Mouse (Mus musculus) heart, adult 9 months (tissue): ENCODE results near the gene Olfr767.
"Not testable (repeated sequence)": the region's sequence is repeated elsewhere in the genome, so short reads cannot be mapped to it uniquely, and the experiment has no call there.

Experiments used
- DNase-seq, 2 experiments: peaks; one replicate each; pipeline ENCODE4 v3.0.0; 2022; ENCODE audit warnings: low spot score in 2 of 2

Gene Olfr767

GRCm38 (mm10) chr10:129082810-129083209 lies at the start of gene Olfr767:
Olfr767 (minus strand) TSS chr10:129082910.
- DNase-seq, result not testable (repeated sequence)

- no peak for DNase-seq
Observed at GRCm38 (mm10) chr10:129117761-129118160, 35.1 kb upstream of the Olfr767 start, which contains the start of gene Olfr769. Olfr769 (minus strand) TSS chr10:129117861.

GRCm38 (mm10) chr10:129115146-129115545 lies 32.4 kb upstream of the Olfr767 start:
- no peak for DNase-seq

GRCm38 (mm10) chr10:129101231-129101630 lies 18.5 kb upstream of the Olfr767 start:
- no peak for DNase-seq

- DNase-seq, result no peak
Observed at GRCm38 (mm10) chr10:129099275-129099674, 16.6 kb upstream of the Olfr767 start, which contains the start of gene Olfr768. Olfr768 (minus strand) TSS chr10:129099375.

GRCm38 (mm10) chr10:129068877-129069276 lies 13.8 kb downstream of the Olfr767 start, which contains the start of gene Olfr766-ps1:
Olfr766-ps1 (minus strand) TSS chr10:129068977.
- DNase-seq, result no peak

- DNase-seq, result not testable (repeated sequence)
Observed at GRCm38 (mm10) chr10:129049898-129050297, 32.8 kb downstream of the Olfr767 start, which contains the start of gene Olfr765. Olfr765 (minus strand) TSS chr10:129049998.

- DNase-seq, result no peak
Observed at GRCm38 (mm10) chr10:129039796-129040195, 42.9 kb downstream of the Olfr767 start, which contains the start of gene Olfr764-ps1. Olfr764-ps1 (minus strand) TSS chr10:129039896.

GRCm38 (mm10) chr10:129028343-129028742 lies 54.4 kb downstream of the Olfr767 start:
- no peak for DNase-seq

GRCm38 (mm10) chr10:129026018-129026662 lies 56.6 kb downstream of the Olfr767 start:
- no peak for DNase-seq
